In genomic region chr5:103838550-103839264, GRCm38 (mm10) we compare ENCODE assay signal across 12 mouse cellular contexts.
DNase-seq lines count a peak whose midpoint lies in the region; ATAC-seq and TF ChIP-seq lines count a peak whose summit lies in the region.
"Had no signal": no experiment of that assay in that cellular context is flagged by ENCODE, and none has a peak within 500 bp of the region (broad histone marks: within the 10 kb centered on the region; RNA-seq: fewer than 3 reads in every experiment).

No protein-coding gene starts in this region.

- 84% methylated on average over 15 of the region's 15 CpGs for WGBS in heart, embryonic 10.5 days
- 92% methylated on average over 15 of the region's 15 CpGs for whole genome bisulfite sequencing in midbrain, postnatal 0 days
- 93% methylated on average over 15 of the region's 15 CpGs for WGBS in midbrain, embryonic 13.5 days

- TF ChIP-seq CTCF in midbrain, postnatal 0 days (IDR thresholded peaks at IDR 0.05): no peak

- H3K36me3 ChIP-seq in heart, embryonic 10.5 days: peaks cover 27% of the 10 kb centered on the region
- H3K36me3 ChIP-seq in midbrain, postnatal 0 days (ENCODE audit: insufficient read depth, low read length): no peaks in the 10 kb centered on the region
- H3K36me3 ChIP-seq in midbrain, embryonic 13.5 days: peaks cover 14% of the 10 kb centered on the region

- DNase-seq in heart, embryonic 10.5 days (ENCODE audit: low spot score): no peak
- DNase-seq in heart, adult 9 months (ENCODE audit: low spot score in 2 of 2): no peak
- peak; percentile 21 for DNase-seq in midbrain, postnatal 0 days (ENCODE audit: low spot score)
- DNase-seq in heart, postnatal 4 days: peak; percentile 65
- DNase-seq in thymus, postnatal 4 days: no peak
- DNase-seq: kidney, postnatal 4 days; lung, embryonic 14.5 days had no signal

- ATAC-seq in midbrain, postnatal 0 days (ENCODE audit: low FRiP score): no peak
- ATAC-seq in midbrain, embryonic 13.5 days: no peak
- ATAC-seq in megakaryocyte, adult 5-6 weeks (ENCODE audit: poor library complexity, severe bottlenecking): no peak
- ATAC-seq in megakaryocyte-erythroid progenitor cell, adult 5-6 weeks (replicated peaks; ENCODE audit: low FRiP score, low TSS enrichment, poor library complexity, severe bottlenecking): no peak
- ATAC-seq: forebrain, embryonic 16.5 days had no signal

- H3K4me2 ChIP-seq in midbrain, postnatal 0 days (ENCODE audit: low read depth, low read length, poor library complexity, severe bottlenecking): no peak overlapping the region
- H3K4me2 ChIP-seq in midbrain, embryonic 13.5 days (replicated peaks): no peak overlapping the region
- H3K4me2 ChIP-seq: lung, embryonic 14.5 days; neural tube, embryonic 13.5 days had no signal

- no peak overlapping the region for H3K4me3 ChIP-seq in heart, embryonic 10.5 days
- no peak overlapping the region for H3K4me3 ChIP-seq in midbrain, postnatal 0 days (ENCODE audit: low read depth, low read length)
- no peak overlapping the region for H3K4me3 ChIP-seq in midbrain, embryonic 13.5 days (replicated peaks)
- H3K4me3 ChIP-seq: neural tube, embryonic 13.5 days had no signal

- H3K9ac ChIP-seq in midbrain, postnatal 0 days (replicated peaks; ENCODE audit: low read length, poor library complexity, severe bottlenecking): no peak overlapping the region
- no peak overlapping the region for H3K9ac ChIP-seq in midbrain, embryonic 13.5 days (replicated peaks)
- H3K9ac ChIP-seq: lung, embryonic 14.5 days; neural tube, embryonic 13.5 days had no signal

- peak overlapping the region; percentile 17; the same call in 1 of the 2 replicates for H3K27ac ChIP-seq in heart, embryonic 10.5 days
- no peak overlapping the region for H3K27ac ChIP-seq in midbrain, postnatal 0 days (ENCODE audit: low read depth, low read length)
- H3K27ac ChIP-seq in midbrain, embryonic 13.5 days: no peak overlapping the region

- peaks cover 43% of the 10 kb centered on the region for H3K4me1 ChIP-seq in heart, embryonic 10.5 days
- no peaks in the 10 kb centered on the region for H3K4me1 ChIP-seq in midbrain, postnatal 0 days (ENCODE audit: insufficient read depth, low read length)
- 0 out of 2 replicates have a peak, but pooled peaks cover 6% of the 10 kb centered on the region for H3K4me1 ChIP-seq in midbrain, embryonic 13.5 days (replicated peaks)

- no peaks in the 10 kb centered on the region for H3K9me3 ChIP-seq in heart, embryonic 10.5 days
- no peaks in the 10 kb centered on the region for H3K9me3 ChIP-seq in midbrain, postnatal 0 days (ENCODE audit: low read length)
- H3K9me3 ChIP-seq in midbrain, embryonic 13.5 days: no peaks in the 10 kb centered on the region
- H3K9me3 ChIP-seq: neural tube, embryonic 13.5 days had no signal

- H3K27me3 ChIP-seq in heart, embryonic 10.5 days (ENCODE audit: insufficient read depth, poor library complexity, severe bottlenecking): no peaks in the 10 kb centered on the region
- no peaks in the 10 kb centered on the region for H3K27me3 ChIP-seq in midbrain, postnatal 0 days (ENCODE audit: insufficient read depth, low read length)
- H3K27me3 ChIP-seq in midbrain, embryonic 13.5 days: no peaks in the 10 kb centered on the region
- H3K27me3 ChIP-seq: neural tube, embryonic 13.5 days had no signal

Comparison
In these comparisons a context has a peak if more than half of its experiments do, and no peak if none do; other contexts are left out.
1. DNase-seq: peak in midbrain, postnatal 0 days (single experiment) and heart, postnatal 4 days (single experiment); none in heart, embryonic 10.5 days (single experiment), heart, adult 9 months (0 of 2) and thymus, postnatal 4 days (single experiment).